Mouse (Mus musculus) heart, embryonic 16.5 days (tissue): ENCODE data around the gene Celf6. TPM values are rescaled to one million over a fixed set of nuclear protein-coding genes. Genes with fewer than 3 reads are reported as not detected.

ENCODE experiments used
- ATAC-seq: fragments of 200-750 bp; cut with Nextera tagmentation; replicated peaks from 2 replicates; pipeline ENCODE4 v1.8.0; 2017; ENCODE audit warnings: moderate number of reproducible peaks; ENCODE audit not compliant: insufficient read depth, low FRiP score; ENCODE audit errors: extremely low read depth
- H3K27ac ChIP-seq: fragments of 300-500 bp; sonication (generic); 2 replicates; pipeline ENCODE4 v1.5.1; 2014; ENCODE audit warnings: mild to moderate bottlenecking, low read length, control low read depth, moderate library complexity
- H3K27me3 ChIP-seq: fragments of 300-500 bp; sonication (generic); 2 replicates; pipeline ENCODE4 v1.6.1; 2014; ENCODE audit warnings: low read length, mixed read lengths; ENCODE audit not compliant: control insufficient read depth, insufficient read depth
- H3K36me3 ChIP-seq: fragments of 300-500 bp; sonication (generic); 2 replicates; pipeline ENCODE4 v1.6.1; 2014; ENCODE audit not compliant: control insufficient read depth, insufficient read depth
- H3K4me1 ChIP-seq: fragments of 300-500 bp; sonication (generic); 2 replicates; pipeline ENCODE4 v1.6.1; 2014; ENCODE audit warnings: low read length, mixed read lengths; ENCODE audit not compliant: control insufficient read depth, insufficient read depth
- H3K4me2 ChIP-seq: fragments of 300-500 bp; sonication (generic); 2 replicates; pipeline ENCODE4 v1.6.1; 2014; ENCODE audit warnings: low read depth, mild to moderate bottlenecking, control low read depth, low read length
- H3K4me3 ChIP-seq: fragments of 300-500 bp; sonication (generic); 2 replicates; pipeline ENCODE4 v1.5.1; 2014; ENCODE audit warnings: mild to moderate bottlenecking, control low read depth, low read length
- H3K9ac ChIP-seq: fragments of 300-500 bp; sonication (generic); 2 replicates; pipeline ENCODE4 v1.6.1; 2014; ENCODE audit warnings: low read length, control low read depth
- H3K9me3 ChIP-seq: fragments of 300-500 bp; sonication (generic); replicated peaks from 2 replicates; pipeline ENCODE4 v1.6.1; 2016; ENCODE audit warnings: low read length; ENCODE audit not compliant: control insufficient read depth
- WGBS: fragments of 180-500 bp; shearing (Covaris S2); extraction: QIAGEN DNeasy Blood & Tissue Kit; methylation state at CpG from one replicate; pipeline ENCODE4 v1.1.7; 2014; 5-methylcytosine and 5-hydroxymethylcytosine counted together
- polyA plus RNA-seq: library from polyadenylated mRNA; unstranded; fragments of >200 nt; fragmentation: Nextera tagmentation; extraction: Ambion mirVana; gene quantifications from 2 replicates; pipeline ENCODE4 v1.2.1, GENCODE M21; 2015

Celf6 gene
- polyA plus RNA-seq, 1 experiment from 2014 or later: 0.17 TPM

DNA sequence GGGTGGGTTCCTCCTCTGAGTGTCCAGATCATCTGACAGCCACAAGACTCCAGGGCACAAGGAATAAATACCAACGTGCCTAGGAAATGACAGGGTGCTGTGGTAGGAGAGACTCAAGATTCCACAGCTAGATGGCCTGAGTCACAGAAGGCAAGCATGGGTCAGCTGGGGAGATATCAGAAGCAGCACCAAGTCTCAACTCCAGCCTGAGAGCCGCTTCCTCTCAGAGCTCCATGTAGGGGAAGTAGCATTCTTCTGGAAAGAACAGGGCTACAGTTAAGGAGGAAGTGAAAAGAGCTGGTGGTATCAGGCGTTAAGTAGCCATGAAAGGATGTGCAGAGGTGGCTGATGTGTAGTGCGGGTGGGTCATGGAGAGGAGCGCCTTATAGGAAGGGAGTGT is 33.0 kb upstream of the Celf6 start:
- no peaks in the 10 kb centered on the region for H3K9me3 ChIP-seq
- no peak overlapping the region for H3K9ac ChIP-seq
- WGBS: 55% methylated on average over 5 of the region's 5 CpGs
- no peak overlapping the region for H3K4me2 ChIP-seq
- H3K4me3 ChIP-seq: no peak overlapping the region
- H3K27me3 ChIP-seq: no peaks in the 10 kb centered on the region
- peaks cover 14% of the 10 kb centered on the region for H3K4me1 ChIP-seq
- no peak overlapping the region for H3K27ac ChIP-seq
- no peak for ATAC-seq
- no peaks in the 10 kb centered on the region for H3K36me3 ChIP-seq

DNA sequence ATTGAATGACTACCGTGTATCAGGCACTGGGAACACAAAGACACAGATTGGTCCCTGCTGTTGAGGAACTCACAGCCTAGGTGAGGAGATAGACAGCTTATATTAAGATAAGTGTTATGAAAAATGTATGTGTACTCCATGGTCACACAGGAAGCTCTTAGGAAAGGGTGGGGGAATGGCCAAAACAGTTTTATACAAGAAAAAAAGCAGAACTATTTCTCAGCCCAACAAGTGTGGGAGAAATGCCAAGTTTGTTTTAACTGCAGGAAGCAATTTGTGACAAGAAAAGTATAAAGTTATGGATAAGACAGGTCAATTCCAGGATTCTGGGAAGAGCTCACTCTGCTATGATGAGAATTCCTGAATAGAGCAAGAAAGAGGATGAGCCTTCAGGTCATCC is 29.8 kb upstream of the Celf6 start:
- no peak for ATAC-seq
- H3K4me2 ChIP-seq: no peak overlapping the region
- 88% methylated on average over 1 of the region's 1 CpGs for WGBS

GRCm38 (mm10) chr9:59548961-59549487 is 28.7 kb upstream of the Celf6 start:
- Histone ChIP-seq H3K9me3 (no peaks in the 10 kb centered on the region), H3K4me2 (no peak overlapping the region), H3K36me3 (no peaks in the 10 kb centered on the region), H3K27ac (no peak overlapping the region), H3K9ac (no peak overlapping the region), H3K4me1 (peaks cover 6% of the 10 kb centered on the region; the same call in 1 of the 2 replicates), H3K27me3 (no peaks in the 10 kb centered on the region), H3K4me3 (no peak overlapping the region)
- 63% methylated on average over 2 of the region's 2 CpGs for WGBS
- ATAC-seq: no peak

More for the DNA sequence above, 29.8 kb upstream of the Celf6 start:
- Histone ChIP-seq H3K27me3 (no peaks in the 10 kb centered on the region), H3K36me3 (no peaks in the 10 kb centered on the region), H3K4me1 (peaks cover 6% of the 10 kb centered on the region; the same call in 1 of the 2 replicates), H3K9ac (no peak overlapping the region), H3K27ac (no peak overlapping the region), H3K9me3 (no peaks in the 10 kb centered on the region), H3K4me3 (no peak overlapping the region)

GRCm38 (mm10) chr9:59550077-59550476 is 27.6 kb upstream of the Celf6 start:
- ATAC-seq: no peak
- no peak overlapping the region for H3K9ac ChIP-seq
- H3K4me3 ChIP-seq: no peak overlapping the region

DNA sequence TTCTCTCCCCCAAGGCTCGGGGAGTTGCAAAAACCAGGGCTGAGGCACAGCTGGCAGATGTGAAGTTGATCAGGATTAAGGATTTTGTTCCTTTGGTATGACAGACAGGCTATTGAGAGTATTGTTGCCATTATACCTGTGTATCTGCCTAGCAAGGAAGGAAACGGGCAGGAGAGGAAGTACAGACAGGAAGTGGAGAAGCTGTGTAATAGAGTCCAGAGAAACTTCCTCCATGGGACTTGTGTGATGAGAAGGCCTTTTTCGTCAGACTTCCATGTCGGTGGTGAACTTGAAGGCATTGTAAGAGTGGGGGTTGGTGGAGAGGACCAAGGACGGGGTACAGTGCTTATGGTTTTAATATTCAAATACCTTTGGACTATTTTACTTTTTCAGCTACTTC is 26.7 kb upstream of the Celf6 start:
- Histone ChIP-seq H3K9ac (no peak overlapping the region), H3K27ac (no peak overlapping the region)
- ATAC-seq: no peak

More at GRCm38 (mm10) chr9:59550077-59550476, 27.6 kb upstream of the Celf6 start:
- no peak overlapping the region for H3K4me2 ChIP-seq
- H3K27ac ChIP-seq: no peak overlapping the region
- no peaks in the 10 kb centered on the region for H3K36me3 ChIP-seq
- H3K4me1 ChIP-seq: 0 out of 2 replicates have a peak, but pooled peaks cover 2% of the 10 kb centered on the region
- 78% methylated on average over 4 of the region's 4 CpGs for WGBS
- no peaks in the 10 kb centered on the region for H3K27me3 ChIP-seq
- H3K9me3 ChIP-seq: no peaks in the 10 kb centered on the region

DNA sequence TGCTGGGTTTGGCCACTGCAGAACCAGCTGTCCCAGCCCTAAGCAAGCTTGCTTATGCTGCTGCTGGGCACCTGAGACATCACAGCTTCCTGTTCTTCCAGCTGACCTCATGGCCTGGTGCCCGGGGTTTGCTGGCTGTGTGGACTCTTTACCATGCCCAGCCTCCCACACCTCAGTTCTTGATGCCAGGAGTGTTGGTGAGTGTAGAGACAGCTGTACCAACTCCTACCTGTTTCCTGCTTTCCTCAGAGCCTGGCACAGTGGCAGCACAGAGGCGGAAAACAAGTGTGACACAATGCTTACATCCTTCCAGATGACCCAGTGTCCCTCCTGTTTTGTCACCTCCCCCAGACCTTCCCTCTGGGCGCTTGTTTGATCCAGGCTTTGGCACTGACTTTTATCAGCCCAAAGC is 26.1 kb upstream of the Celf6 start:
- H3K9ac ChIP-seq: no peak overlapping the region
- no peaks in the 10 kb centered on the region for H3K9me3 ChIP-seq
- no peak overlapping the region for H3K27ac ChIP-seq
- H3K4me1 ChIP-seq: 0 out of 2 replicates have a peak, but pooled peaks cover 2% of the 10 kb centered on the region
- H3K4me3 ChIP-seq: no peak overlapping the region
- ATAC-seq: peak; percentile 49; the same call in 1 of the 2 replicates
- peaks cover 5% of the 10 kb centered on the region; the same call in 1 of the 2 replicates for H3K36me3 ChIP-seq
- H3K4me2 ChIP-seq: no peak overlapping the region
- 57% methylated on average over 3 of the region's 3 CpGs for WGBS
- no peaks in the 10 kb centered on the region for H3K27me3 ChIP-seq

More for the DNA sequence above, 26.7 kb upstream of the Celf6 start:
- H3K4me3 ChIP-seq: no peak overlapping the region
- WGBS: 71% methylated on average over 5 of the region's 5 CpGs
- H3K9me3 ChIP-seq: no peaks in the 10 kb centered on the region
- H3K36me3 ChIP-seq: peaks cover 3% of the 10 kb centered on the region; the same call in 1 of the 2 replicates
- no peak overlapping the region for H3K4me2 ChIP-seq
- 0 out of 2 replicates have a peak, but pooled peaks cover 2% of the 10 kb centered on the region for H3K4me1 ChIP-seq
- no peaks in the 10 kb centered on the region for H3K27me3 ChIP-seq

GRCm38 (mm10) chr9:59552610-59553009 is 25.1 kb upstream of the Celf6 start:
- no peak overlapping the region for H3K4me2 ChIP-seq
- peaks cover 8% of the 10 kb centered on the region; the same call in 1 of the 2 replicates for H3K36me3 ChIP-seq
- H3K4me1 ChIP-seq: 0 out of 2 replicates have a peak, but pooled peaks cover 2% of the 10 kb centered on the region
- H3K9me3 ChIP-seq: no peaks in the 10 kb centered on the region
- 85% methylated on average over 5 of the region's 5 CpGs for whole genome bisulfite sequencing
- H3K27ac ChIP-seq: no peak overlapping the region
- ATAC-seq: no peak
- no peak overlapping the region for H3K4me3 ChIP-seq
- no peaks in the 10 kb centered on the region for H3K27me3 ChIP-seq
- no peak overlapping the region for H3K9ac ChIP-seq

- no peaks in the 10 kb centered on the region for H3K27me3 ChIP-seq
- H3K9ac ChIP-seq: no peak overlapping the region
- H3K4me3 ChIP-seq: no peak overlapping the region
- H3K36me3 ChIP-seq: peaks cover 10% of the 10 kb centered on the region; the same call in 1 of the 2 replicates
- H3K4me1 ChIP-seq: 0 out of 2 replicates have a peak, but pooled peaks cover 2% of the 10 kb centered on the region
- no peak overlapping the region for H3K27ac ChIP-seq
- no peak overlapping the region for H3K4me2 ChIP-seq
- no peaks in the 10 kb centered on the region for H3K9me3 ChIP-seq
- WGBS: 49% methylated on average over 4 of the region's 4 CpGs
- peak; percentile 80; the same call in 1 of the 2 replicates for ATAC-seq
Measured at GRCm38 (mm10) chr9:59553719-59554118, 24.0 kb upstream of the Celf6 start.

GRCm38 (mm10) chr9:59565600-59565999 is 12.1 kb upstream of the Celf6 start:
- Histone ChIP-seq H3K4me1 (no peaks in the 10 kb centered on the region), H3K9me3 (no peaks in the 10 kb centered on the region), H3K4me3 (no peak overlapping the region), H3K27ac (no peak overlapping the region), H3K9ac (no peak overlapping the region), H3K4me2 (no peak overlapping the region), H3K27me3 (no peaks in the 10 kb centered on the region), H3K36me3 (peaks cover 2% of the 10 kb centered on the region; the same call in 1 of the 2 replicates)
- peak; percentile 55; the same call in 1 of the 2 replicates for ATAC-seq
- WGBS: 16% methylated on average over 4 of the region's 4 CpGs
